Mouse (Mus musculus) urinary bladder, postnatal 25 days (tissue): ENCODE data around the gene Samd8.

Experiments
- DNase-seq: peaks from one replicate; pipeline ENCODE4 v3.0.0; 2022; ENCODE audit warnings: low spot score

The Samd8 gene

GRCm38 (mm10) chr14:21800641-21801040, 50.3 kb downstream of the Samd8 start:
- DNase-seq, result no peak

GRCm38 (mm10) chr14:21801624-21802023, 51.3 kb downstream of the Samd8 start:
- no peak for DNase-seq

- no peak for DNase-seq
Observed at GRCm38 (mm10) chr14:21802543-21803206, 52.3 kb downstream of the Samd8 start.

GRCm38 (mm10) chr14:21806203-21806602, 55.9 kb downstream of the Samd8 start:
- DNase-seq, result no peak

- DNase-seq, result no peak
Observed at GRCm38 (mm10) chr14:21806631-21807160, 56.4 kb downstream of the Samd8 start.

GRCm38 (mm10) chr14:21808208-21808922, 58.0 kb downstream of the Samd8 start:
- no peak for DNase-seq

GRCm38 (mm10) chr14:21809418-21809817, 59.1 kb downstream of the Samd8 start:
- DNase-seq, result no peak

- no peak for DNase-seq
Observed at GRCm38 (mm10) chr14:21811301-21811700, 61.0 kb downstream of the Samd8 start.

- no peak for DNase-seq
Observed at GRCm38 (mm10) chr14:21811744-21812393, 61.5 kb downstream of the Samd8 start.

- DNase-seq, result peak; percentile 66
Observed at GRCm38 (mm10) chr14:21812590-21813162, 62.3 kb downstream of the Samd8 start.

GRCm38 (mm10) chr14:21813216-21813615, 62.9 kb downstream of the Samd8 start:
- DNase-seq, result no peak

- DNase-seq, result no peak
Observed at GRCm38 (mm10) chr14:21813847-21814246, 63.5 kb downstream of the Samd8 start.

- DNase-seq, result no peak
Observed at GRCm38 (mm10) chr14:21814606-21815005, 64.3 kb downstream of the Samd8 start.

- no peak for DNase-seq
Observed at GRCm38 (mm10) chr14:21816255-21816654, 65.9 kb downstream of the Samd8 start.

- DNase-seq, result no peak
Observed at GRCm38 (mm10) chr14:21817453-21817852, 67.1 kb downstream of the Samd8 start.

GRCm38 (mm10) chr14:21820880-21821505, 70.7 kb downstream of the Samd8 start:
- no peak for DNase-seq

- DNase-seq, result no peak
Observed at GRCm38 (mm10) chr14:21822307-21822706, 72.0 kb downstream of the Samd8 start.

GRCm38 (mm10) chr14:21822795-21823374, 72.6 kb downstream of the Samd8 start:
- peak; percentile 25 for DNase-seq

GRCm38 (mm10) chr14:21823897-21824296, 73.6 kb downstream of the Samd8 start:
- DNase-seq, result no peak

GRCm38 (mm10) chr14:21824938-21825337, 74.6 kb downstream of the Samd8 start, which contains the start of gene Vdac2:
TSS of gene Vdac2 (plus strand) at chr14:21825238.
- DNase-seq, result no peak

GRCm38 (mm10) chr14:21825786-21826491, 75.6 kb downstream of the Samd8 start:
- DNase-seq, result no peak
